Mouse (Mus musculus) urinary bladder, adult 18-20 months (tissue): Measurements from ENCODE around the gene Nup62cl.

Experiments used
- DNase-seq, 2 experiments: peaks; one replicate each; pipeline ENCODE4 v3.0.0; 2022; ENCODE audit warnings: low spot score in 2 of 2, mixed read lengths in 2 of 2

Gene Nup62cl

DNA sequence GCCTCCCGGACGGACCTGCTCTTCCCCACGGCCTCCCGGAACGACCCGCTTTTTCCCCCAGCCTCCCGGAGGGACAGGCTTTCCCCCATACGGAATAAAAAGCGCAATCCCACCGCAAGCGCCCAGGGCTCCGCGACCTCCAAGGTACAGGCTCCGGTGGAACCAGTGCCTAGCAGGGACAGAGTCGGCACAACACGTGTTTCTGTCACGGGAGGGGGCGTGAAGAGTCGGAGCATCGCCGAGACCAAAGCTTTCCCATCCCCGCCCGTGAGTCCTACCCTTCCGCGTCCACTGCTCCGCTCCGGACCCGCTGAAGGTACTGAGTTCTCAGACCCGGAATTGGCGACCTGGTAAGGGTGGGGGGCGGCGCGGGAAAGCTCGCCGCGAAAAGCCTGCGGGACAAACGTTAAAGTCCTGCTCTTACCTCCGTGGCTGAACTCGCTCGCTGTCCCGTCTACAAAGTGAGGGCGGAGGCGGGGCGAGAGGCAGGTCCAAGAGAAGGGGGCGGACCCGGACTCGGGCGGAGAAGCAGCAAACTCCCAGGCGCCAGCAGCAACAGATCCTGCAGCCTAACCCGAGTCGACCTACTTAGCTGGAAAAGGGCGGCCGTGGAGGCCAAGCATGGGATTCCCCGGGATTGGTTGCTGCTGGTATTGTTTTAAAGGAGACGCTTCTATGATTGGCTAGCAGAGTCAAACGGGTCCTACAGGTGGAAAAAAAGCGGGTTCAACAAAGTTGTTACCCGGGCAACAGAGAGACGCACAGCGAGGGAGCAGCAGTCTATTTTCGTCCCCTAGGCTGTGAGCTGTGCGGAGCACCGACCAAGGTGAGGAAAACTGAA is at the start of gene Nup62cl, which contains the start of gene Pih1h3b:
Gene Nup62cl, minus strand, starts transcription at position 578 of the 841 bp plus-strand sequence.
Gene Pih1h3b, plus strand, starts transcription at position 745 of the 841 bp plus-strand sequence.
- peak; percentile 26 to 48 for DNase-seq

DNA sequence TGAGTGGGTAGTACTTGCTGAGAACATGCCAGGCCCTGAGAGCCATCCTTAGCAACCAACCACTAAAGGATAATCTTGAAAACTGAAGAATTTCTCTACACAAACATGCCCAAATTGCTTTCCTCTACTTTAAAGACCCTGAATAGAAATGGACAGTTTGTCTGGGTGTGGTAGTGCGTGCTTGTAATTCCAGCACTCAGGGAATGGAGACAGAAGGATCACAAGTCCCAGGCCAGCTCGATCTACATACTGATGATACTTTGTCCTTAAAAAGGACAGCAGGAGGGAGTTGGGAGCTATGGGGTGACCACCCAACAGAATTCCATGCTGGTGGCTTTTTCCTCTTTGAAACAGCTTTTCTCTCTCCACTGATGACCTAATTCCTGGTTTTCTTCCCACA is 31.6 kb upstream of the Nup62cl start:
- DNase-seq: no peak

DNA sequence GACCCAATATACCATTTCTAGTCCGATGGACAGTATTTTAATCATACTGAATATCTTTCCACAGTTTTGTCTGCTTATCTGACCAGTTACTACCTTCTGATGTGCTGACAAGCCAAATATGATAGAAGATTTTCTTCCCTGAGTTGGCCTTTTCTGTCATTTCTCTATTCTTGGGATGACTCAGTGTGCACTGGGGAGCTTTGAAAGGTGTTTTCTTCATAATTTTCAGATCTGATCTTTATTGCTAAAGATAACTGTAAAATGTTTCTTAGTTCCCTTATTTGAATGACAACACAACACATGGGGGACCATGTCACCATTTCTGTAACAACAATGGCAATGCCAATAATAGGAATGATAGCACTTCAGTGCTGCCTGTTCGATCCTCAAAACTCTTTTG is 20.0 kb upstream of the Nup62cl start:
- no peak for DNase-seq

DNA sequence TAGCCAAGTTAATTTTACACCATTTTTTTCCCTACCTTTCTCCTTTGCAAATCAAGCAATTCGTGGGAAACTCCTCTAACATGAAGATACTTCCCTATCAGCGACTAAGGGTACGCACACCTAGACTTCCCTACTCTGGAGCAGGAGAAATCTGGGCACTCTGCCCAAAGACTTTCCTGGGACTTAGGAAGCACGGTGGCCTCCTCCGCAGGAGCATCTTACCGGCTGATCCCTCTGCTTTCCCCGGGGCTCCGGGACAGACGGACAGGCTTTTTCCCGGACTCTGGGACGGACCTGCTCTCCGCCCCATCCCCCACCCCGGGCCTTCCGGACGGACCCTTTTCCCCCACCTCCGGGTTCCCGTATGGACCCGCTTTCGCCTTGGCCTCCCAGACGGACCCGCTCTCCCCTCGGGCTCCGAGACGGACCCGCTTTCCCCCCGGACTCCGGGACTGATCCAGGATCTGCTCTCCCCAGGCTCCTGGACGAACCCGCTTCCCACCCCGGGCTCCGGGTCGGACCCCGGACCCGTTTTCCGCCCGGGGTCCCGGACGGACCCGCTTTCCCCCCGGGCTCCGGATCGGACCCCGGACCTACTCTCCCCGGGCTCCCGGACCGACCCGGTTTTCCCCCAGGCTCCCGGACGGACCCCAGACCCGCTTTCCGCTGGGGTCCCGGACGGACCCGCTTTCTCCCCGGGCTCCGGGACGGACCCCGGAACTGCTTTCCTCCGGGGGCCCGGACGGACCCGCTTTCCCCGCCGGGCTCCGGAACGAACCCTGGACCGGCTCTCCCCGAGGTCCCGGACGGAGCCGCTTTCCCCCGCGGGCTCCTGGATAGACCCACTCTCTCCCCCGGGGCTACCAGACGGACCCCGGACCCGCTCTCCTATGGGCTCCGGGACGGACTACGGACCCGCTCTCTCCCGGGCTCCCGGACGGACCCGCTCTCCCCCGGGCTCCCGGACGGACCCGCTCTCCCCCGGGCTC is 1.3 kb downstream of the Nup62cl start:
- peak in 1 of 2 experiments; percentile 2 for DNase-seq

DNA sequence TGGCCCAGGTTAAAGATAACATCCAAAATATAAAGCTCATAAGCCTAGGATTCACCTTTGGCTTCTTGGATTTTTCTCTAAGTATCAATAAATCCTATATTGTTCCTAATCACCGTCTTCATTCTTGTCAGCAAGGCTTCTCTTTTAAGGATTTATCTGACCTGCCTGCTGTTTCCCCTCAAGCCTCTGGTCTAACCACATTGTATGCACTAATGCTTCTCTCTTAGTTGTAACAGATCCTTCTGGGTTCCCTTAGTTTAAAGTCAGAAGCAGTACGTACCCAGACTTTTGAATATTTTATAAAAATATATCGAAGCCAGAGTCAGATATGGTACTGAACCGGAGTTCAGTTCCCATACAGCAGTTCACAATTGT is 63.8 kb downstream of the Nup62cl start:
- DNase-seq: no peak

DNA sequence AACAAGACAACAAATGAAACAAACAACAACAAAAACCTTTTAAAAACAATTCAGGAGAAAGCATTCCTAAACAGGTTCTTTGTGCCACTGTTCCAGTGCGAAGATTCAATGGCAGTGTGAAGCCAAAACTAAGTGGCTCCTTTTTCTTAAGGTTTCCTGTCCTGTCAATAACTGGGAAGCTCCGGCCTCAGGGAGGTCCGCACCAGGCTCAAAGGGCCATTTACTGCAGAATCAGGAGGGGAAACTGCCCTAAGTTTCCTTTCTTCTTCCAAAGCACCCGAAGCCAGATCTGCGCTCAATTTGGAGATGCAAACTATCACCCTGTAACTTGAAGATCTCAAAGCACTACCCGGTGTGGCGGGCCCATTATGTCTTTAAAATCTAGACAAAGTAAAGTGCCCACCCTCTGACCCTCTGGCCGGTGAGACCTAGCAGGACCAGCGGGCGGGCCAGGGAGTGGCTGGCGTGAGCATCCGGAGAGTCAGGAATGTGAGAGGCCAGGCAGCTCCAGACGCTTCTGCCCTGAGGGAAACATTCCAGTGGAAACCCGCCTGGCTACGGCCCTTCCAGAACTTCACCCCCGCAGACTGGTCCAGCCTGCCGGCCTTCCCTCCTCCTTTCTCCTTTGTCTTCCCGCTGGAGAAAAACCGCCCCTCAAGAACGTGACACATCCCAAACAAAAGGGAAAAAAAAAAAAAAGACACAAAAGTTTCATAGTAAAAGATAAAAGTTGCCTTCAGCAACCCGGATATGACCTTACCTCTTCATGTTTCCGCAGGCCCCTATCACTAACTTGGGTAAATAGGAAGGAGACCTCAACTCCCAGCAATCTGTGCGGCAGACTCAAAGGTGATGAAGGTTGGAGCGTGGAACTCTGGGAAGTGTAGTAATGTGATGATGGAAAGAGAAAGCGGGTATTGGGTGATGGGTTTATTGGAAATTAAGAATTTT is 64.5 kb downstream of the Nup62cl start, which contains the start of gene Rbm41:
Gene Rbm41, minus strand, starts transcription at position 856 of the 951 bp plus-strand sequence.
- peak; percentile 14 to 16 for DNase-seq

DNA sequence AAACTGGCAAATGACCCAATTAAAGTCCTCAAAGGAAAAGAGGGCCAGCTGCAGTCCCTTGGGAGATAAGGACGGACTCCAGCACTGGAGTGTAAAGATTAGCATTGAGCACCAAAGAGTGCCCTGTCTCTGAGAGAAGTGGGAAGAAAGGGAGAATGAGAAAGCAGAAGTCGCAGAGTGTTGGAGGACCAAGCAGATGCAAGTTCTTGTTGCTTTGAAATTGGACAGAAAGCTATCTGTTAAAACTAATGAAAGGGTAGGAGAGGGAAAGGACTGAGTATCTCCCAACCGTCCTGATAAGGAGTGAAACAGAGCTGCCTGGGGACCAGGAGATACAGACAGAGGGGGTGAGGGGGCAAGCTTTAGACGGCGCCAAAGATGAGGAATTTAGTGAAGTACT is 80.4 kb downstream of the Nup62cl start:
- DNase-seq: no peak
